Mouse (Mus musculus): ENCODE measurements at regions not wholly inside any gene's neighbourhood (a gene's known extent, or its start where the extent isn't known, plus 50 kb on each side); places are given as distances from the start of the nearest gene placed in this dataset.

DNA sequence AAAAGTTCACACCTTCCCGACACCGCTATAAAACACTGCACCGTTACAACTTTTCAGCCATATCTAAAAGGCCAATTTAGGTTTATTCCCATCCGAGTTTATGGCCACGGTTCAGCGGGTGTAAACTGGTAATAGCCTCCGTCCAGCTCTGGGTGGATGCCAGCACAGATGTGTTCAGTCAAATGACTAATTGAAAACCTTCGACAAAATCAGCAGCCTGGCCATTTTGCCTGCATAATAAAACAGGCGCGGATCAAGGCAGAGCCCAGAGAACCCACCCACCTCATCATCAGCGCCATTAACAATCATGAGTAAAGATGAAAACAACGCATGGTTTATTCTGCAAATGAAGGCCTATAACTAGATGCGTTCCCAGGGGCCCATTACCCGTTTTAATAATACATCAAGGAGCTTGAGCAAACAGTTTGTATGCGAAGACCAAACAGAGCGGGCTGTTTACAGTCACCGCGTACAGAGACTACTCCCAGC, 172.1 kb upstream of the Irx3 start:
- no peak for DNase-seq (ENCODE audit: low spot score in 2 of 2)

DNA sequence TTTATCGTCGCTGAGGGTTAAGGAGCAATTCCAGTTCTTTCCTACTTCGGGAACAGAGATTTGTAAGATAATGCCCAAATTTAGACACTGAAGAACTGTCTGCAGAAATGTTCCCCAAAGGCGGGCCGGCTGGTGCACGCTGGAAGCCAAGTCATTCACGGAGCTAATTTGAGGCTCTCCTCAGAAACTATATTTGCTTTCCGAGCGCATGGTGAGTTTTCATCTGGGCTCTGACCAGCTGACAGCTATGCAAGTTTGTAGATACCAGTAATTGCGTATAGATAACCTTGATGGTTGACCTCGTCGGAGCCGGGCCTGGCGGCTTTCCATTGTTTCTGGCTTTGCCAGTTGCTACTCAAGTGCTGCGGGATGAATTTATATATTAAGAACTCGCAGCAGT, 165.5 kb upstream of the Irx3 start:
- DNase-seq (ENCODE audit: low spot score in 2 of 2) = peak in 1 of 2 experiments; percentile 24

DNA sequence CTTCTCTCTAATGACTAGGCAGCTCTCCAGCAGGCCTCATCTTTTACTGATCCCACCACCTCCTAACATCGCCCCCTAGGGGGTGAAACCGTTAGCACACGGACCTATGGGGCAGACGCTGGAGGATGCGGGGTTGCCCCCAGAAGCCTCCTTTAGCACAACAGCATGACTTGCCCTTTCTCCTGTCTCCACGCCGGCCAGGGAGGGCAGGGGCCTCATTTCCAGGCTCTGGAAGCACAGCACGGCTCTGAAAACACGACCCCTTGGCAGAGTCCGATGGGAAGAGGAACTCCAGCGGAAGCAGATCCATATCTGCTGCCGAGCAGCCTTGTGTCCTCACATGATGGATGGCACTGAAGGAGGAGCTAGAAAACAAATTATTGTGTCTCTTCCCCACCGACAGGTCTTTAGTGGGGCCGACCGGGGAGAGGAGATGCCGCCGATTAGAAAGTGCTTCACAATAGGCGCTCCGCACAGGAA, 165.1 kb upstream of the Irx3 start:
- DNase-seq (ENCODE audit: low spot score in 2 of 2) = no peak

DNA sequence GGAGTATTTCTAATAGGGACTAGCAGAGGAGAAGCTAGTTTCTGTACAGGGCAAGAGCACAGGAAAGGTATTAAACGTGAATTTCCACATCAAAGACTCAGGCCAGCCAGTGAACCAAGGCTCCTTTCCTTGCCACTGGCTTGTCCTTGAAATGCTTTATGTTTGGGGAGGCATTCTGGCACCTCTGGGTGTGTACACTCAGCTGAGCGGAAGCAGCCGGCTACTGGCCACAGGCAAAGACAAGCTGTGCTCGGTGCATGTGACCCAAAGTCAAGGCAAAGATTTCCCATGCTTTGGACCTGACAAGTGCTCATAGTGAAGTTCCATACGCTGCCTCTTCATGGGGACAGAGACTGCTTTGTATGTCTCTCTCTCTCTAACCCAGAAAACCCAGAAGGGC, 159.8 kb upstream of the Irx3 start:
- no peak for DNase-seq (ENCODE audit: low spot score in 2 of 2)

DNA sequence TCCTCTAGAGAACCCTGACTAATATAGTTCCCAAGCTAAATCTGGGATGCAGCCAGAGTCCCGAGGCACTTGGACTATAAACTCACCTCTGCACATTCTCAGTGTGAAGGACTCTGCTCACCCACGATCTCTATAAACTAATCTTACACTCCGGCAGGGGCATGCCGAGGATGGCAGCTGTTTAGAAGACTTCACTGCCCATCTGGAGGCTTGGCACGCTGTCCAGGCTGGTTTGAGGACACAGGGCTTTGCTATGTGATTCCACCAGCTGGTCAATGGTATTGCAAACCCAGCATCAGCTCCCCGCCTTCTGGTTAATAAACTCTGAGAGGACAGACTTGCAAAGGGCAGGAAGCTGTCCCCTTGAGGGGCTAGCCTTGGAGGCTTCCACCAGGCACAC, 153.3 kb upstream of the Irx3 start:
- DNase-seq (ENCODE audit: low spot score in 2 of 2) = no peak

DNA sequence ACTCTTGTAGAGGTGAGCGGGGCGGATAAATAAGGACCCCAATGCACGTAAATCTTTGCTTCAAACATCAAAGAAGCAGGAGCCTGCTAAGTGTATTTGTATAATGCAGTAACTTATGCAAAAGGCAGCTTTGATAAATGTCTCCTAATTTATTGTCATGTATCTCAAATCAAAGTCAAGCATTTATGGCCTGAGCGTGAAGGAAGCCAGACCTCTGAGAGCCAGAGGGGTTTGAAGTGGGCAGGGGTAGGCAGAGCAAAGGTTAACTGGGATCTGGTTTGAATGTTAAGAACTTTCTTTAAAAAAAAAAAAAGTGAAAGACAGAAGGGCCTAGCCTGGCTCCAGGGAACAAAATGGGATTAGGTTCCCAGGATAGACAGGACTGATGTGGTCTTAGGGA, 151.1 kb upstream of the Irx3 start:
- DNase-seq (ENCODE audit: low spot score in 2 of 2) = no peak

DNA sequence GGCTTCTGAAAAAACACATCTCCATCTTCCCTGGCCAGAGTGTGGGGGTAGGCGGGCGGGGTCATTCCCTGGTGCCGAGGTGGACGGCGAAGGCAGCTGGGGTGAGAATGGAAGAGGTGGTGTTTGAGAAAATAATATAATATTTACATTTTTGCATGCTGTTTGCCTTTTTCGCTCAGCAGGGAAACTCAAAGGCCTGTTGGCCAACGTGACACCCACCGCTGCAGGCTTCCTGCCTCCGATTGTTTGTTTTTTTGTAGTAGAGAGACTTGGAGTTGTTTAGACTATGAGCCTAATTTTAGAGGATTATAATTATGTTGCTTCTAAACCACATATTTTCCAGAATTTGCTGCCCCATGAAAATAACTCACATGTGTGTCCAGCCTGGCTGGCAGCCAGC, 147.2 kb upstream of the Irx3 start:
- DNase-seq (ENCODE audit: low spot score in 2 of 2) = no peak

DNA sequence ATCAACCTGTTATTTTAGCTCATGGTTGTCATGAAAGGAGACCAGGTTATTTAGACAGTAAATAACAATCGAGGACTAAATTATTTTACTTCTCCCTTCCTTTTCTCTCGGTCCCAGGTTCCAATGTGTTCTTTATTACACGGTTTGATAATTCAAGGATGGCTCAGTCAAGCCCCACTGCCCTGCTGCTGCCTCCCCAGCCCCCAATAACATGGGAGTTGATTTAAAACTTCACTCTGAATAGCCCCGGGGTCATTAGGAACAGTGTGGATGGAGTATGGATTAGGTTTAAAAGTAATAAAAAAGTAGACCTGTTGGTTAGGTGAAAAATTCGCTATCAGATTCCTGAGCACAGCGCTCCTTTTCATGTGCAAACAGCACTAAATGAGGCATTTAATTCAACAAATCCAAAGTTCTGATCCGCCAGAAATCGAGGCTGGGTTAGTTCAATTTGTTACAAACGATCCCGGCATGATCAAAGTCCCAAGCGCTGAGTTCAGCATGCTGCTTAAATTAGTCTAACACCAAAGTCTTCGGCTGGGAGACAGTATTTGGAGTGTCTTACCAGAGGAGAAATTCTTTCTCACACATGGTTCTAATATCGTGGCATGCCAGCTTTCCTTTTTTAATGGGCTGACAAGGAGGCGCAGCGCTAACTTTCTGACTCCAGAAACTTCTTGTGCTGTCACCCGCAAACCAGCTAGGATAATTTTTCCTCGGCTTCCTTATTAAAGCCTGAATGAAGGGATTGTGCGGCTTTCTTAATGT, 146.5 kb upstream of the Irx3 start:
- DNase-seq (ENCODE audit: low spot score in 2 of 2) = no peak

DNA sequence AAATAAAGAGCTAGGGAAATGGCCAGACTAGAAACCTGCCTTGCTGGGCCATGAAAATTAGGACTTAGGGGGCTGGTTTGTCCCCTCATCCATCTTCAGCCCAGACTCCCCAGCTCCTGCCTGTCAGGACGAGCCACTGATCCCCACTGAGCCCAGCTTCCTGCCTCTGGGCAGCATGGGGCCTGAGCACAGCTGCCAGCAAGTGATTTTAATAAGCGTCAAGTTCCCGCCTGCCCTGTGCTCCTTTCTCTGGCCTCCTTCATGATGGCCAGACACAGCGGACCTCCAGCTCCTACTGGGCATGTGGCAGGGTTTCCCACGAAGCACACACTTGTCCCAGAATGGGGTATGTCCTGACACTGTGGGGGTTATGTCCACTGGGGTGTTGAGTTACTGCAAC, 139.1 kb upstream of the Irx3 start:
- no peak for DNase-seq (ENCODE audit: low spot score in 2 of 2)

DNA sequence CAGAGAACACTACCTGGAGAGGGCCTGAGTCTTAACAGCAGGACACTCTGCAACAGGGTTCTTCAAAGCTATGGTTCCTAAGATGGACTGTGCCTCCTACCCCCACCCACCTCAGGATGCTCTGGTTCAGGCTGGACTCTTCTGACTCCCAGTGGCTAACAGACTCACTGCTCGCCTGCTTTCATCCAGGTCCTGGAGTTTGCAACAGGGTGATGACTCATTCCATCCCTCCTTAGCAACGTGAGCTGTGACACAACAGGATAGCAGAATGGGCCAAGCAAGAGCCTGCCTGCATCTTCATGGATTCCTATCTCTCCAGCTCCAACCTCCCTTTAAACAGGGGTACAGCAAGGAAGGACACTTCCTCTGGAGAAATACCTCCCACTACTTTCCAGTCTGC, 135.4 kb upstream of the Irx3 start:
- no peak for DNase-seq (ENCODE audit: low spot score in 2 of 2)

DNA sequence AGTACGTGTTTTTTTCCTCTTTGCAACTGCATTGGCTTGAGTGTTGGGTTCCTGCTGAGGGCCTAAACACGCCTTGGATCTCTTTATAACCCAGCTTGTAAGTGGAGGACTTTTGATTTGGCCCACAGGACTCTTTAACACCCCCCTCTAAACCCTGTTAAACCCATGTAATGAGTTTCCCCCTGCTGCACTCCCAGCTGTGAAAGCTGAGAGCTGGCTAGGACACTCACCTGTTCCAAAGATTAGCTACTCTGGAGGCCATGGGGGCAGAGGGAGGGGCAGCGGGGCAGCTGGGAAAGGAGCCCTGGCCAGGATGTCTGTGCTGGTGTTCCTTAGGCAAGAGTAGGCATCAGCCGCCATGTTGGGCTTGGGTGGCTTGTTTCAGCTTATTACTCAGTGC, 128.7 kb upstream of the Irx3 start:
- no peak for DNase-seq (ENCODE audit: low spot score in 2 of 2)

DNA sequence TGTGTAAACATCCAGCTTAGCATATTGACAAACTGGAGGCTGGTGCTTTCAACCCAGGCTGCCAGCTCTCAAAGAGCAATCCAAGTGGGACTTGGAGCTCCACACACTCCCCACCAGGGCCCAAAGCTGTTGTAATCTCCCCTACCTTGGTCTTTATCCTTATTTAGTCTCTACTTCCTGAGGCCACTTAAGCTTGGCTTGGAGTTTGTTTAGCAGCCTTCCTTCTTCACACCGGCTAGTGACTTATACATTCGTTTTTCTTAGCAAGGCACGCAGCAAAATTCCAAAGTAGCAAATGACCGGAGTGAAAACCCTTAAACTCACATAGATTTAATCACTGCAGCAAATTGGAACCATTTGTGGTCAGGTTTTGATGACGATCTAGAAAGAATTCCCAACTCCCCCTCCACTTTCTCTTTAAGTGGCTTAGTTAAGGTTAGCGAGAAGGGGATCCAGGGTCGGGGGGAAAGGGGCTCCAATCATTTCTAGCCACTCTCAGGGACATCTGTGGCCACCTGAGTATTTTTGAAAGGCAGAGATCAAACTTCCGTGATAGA, 124.2 kb upstream of the Irx3 start:
- no peak for DNase-seq (ENCODE audit: low spot score in 2 of 2)

DNA sequence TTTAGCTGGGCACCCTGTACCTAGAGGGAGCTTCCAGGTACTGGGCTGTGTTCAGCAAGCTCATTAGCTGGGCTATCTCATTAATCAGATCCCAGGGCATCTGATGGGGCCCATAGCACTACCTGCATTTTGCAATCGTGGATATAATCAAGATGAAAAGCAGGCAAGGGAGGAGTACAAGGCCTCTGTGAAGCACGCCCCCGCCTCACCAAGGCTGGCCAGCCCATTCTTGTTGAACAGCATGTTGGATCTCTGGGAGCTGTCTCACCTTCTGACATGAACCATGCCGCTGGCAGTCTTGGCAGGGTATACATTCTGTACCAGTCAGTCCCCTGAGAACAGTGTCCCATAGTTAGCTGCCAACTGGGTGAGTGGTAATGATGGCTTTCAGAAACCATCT, 122.3 kb upstream of the Irx3 start:
- DNase-seq (ENCODE audit: low spot score in 2 of 2) = no peak

DNA sequence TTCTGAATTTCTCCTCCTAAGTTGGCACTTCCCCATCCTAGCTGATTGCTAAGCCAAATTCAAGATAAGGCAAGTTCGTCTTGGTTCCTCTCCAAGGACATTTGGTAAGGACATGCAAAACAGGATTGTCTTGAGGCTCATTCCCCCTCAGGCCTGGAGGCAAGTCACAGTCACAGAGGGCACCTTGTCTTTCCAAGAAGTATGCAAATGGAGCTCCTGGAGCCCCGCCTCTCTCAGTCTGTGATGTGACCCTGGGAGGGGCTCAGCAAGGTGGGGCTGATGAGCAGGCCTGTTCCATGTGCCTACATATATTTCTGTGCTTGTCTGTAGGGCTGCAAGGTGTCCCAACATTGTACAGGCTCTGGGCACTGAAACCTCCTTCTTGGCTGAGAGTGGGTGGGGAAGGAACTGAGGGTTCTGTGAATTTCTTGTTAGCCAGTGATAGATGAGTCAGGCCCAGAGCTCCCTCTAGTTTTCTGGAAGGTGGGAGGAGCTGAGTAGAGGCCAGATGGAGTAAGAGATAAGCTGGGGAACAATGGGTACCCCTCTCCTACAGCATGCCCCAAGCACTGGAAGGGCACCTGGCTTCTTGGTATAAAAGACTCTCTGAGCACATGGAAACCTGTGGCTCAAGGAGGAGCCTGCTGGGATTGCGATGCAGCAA, 120.5 kb upstream of the Irx3 start:
- DNase-seq (ENCODE audit: low spot score in 2 of 2) = peak in 1 of 2 experiments; percentile 47

DNA sequence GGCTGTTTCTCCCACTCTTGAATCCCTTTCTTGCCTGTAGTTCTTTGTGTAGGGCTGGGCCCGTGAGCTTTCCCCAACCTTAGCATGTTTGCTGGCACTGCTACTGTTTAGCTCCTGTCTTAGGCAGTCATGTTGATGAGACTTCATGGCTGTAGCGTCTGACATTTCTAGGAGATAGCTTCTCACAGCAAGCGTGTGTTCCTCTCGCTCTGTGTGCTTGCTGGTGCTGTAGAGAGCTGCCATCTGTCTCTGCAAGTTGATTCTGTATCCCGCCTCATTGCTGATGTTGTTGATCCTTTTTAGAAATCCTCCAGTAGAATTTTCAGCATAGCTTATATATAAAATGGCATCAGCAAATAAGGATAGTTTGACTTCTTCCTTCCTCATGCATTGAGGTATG, 116.0 kb upstream of the Irx3 start:
- DNase-seq (ENCODE audit: low spot score in 2 of 2) = peak in 1 of 2 experiments; percentile 60

DNA sequence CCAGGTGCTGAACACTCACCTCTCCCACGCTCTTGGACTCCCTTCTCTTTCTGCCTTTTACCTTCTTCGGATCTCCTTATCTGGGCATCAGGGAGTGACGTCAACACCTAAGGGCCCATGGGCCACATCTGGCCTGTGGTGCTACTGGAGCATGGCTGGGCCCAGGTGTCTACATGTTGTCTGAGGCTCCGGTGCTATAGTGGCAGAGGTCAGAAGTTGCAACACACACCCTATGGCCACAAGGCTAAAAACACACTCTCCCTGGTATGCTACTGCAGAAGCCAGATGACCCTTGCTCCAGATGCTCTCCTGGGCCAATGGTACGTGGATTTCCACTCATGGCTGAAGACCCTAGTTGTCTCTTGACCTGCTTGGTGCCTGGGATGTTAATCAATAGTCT, 112.1 kb upstream of the Irx3 start:
- DNase-seq (ENCODE audit: low spot score in 2 of 2) = no peak

DNA sequence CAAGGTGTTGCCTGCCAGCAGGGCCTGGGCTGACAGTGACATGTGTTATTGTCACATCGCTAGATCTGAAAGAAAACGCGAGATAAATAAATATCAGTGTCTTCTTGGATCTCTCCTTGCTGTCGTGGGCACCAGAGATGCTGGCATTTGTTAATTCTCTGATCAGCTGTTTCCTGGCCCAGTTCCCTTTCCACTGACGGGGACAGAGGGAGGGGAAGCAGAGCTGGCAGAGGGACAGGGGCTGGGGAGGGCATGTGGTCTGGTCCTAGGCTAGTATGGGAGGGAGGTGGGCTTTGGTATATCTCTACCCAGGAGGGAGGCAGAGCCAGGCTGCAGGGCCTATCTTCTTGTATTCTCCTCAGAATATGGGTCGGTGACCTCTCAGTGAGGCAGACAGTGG, 111.3 kb upstream of the Irx3 start:
- no peak for DNase-seq (ENCODE audit: low spot score in 2 of 2)

DNA sequence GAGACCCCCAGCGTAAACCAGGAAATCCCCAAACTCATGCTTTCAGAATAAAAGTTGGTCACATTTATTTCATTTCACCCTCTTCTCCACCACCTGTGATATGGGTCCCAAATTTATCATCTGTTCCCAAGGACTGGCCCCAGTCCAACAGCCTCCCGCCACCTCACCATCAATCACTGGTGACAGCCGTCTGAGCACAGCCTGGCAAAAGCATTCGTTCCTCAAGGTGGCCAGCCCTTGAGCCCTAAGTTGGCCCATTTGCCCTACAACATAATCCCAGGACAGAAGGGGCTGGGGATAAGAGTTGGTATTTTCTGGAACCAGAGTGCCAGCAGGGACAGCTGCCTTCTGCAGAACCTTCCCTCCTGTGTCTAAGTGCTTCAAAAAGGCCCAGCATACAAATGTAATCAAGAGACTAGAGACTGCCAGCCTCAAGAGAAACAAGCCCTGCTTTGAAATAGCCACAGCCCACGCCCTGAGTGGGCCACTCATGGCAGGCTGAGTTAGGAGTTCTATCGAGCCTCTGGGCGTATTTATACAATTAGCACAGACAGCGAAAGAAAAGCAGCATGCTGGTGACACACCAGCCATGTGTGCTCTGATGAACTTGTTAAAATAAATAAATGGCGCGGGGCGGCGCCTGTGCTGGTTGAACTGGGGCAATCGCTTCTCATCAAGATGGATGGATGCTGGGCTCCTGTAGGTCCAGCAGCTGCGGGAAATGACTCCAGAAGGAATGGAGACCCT, 107.9 kb upstream of the Irx3 start:
- DNase-seq (ENCODE audit: low spot score in 2 of 2) = peak; percentile 29 to 54

DNA sequence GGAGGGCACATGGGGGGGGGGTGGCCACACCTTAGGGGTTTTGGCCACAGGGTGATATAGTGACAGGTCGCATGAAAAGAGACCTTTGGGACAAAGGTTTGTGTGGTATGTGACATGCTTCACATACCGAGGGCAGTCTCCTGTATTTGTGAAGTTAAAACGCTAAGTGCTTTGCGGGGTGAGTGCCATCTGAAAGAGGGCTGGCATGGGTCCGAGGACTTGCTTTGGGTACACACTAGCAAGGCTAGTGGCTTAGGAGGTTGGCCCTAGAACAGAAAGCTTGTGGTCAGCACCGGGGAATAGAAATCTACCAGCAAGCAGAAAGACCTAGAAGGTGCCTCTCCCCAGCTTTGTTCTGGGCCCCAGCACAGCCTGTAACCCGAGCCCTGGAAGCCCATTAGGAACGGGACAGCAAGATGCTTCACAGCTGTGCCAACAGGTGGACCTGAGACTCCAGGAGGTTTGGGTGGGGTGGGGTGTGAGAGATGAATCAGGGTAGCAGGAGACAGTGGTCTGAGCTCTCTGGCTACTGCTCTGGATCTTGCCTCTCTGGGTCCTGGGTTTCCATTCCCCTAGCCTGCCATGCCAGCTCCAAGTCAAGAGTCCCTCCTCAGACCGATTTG, 107.0 kb upstream of the Irx3 start:
- DNase-seq (ENCODE audit: low spot score in 2 of 2) = no peak

DNA sequence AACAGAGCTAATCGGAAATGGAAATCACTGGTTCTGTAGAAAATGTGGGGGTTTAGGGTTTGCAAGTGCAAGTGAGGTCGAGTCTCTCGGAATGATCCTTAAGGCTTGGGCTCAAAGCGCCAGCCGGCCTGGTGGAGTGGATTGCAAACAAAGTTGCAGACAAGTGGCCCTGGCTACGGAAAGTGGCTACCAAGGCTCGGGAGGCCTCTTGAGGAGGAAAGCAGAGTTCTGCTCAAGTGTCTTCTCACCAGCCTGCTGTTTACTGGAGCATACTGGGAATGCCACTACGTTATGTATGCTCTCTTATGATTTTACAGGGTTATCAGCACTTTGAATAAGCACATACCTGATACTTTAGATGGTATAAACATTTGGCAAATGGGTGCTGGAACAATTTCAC, 105.3 kb upstream of the Irx3 start:
- no peak for DNase-seq (ENCODE audit: low spot score in 2 of 2)

DNA sequence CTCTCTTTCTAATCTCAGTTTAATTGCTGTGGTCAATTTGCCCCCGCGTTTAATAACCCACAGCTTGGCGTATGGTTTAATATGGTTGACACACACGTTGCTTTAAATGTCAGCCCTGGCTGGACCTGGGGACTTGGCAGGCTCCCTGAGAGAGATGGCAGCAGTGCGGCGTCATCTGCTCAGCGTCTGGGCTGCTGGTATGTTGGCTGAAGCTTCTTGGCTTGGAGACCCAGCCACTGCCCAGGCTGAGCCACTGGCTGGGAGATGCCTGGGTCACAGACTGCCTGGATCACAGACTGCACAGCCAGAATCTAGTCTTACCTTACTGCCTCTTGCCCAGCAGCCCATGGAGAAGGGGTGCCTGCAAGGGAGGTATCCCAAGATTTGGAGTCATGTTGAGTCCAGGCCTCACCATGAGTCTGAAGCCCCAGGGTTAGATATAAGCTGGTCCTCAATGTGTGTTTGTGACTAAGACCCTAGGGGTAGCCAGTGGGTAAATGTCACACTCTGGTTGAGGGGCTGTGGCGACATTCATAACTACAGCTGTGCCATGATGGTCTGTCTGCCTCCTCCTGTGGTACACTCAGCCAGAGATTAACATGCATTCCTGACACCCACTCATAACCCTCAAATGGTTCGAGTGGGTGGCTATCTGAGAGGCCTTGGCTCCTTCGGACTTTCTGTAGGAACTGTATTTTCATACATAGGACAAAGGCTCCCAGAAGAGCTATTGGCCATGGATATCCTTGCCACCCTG, 99.8 kb upstream of the Irx3 start:
- DNase-seq (ENCODE audit: low spot score in 2 of 2) = no peak
